Mouse (Mus musculus) layer of hippocampus, postnatal 14 days (tissue): ENCODE results near the gene Rag1. TPM values are rescaled to one million over a fixed set of nuclear protein-coding genes. Genes with fewer than 3 reads are reported as not detected.

Experiments
- DNase-seq, 2 experiments: peaks; one replicate each; pipeline ENCODE4 v3.0.0; 2021 to 2022; ENCODE audit warnings: low spot score in 2 of 2, mixed read lengths in 1 of 2
- total RNA-seq, 2 experiments: library from RNA; stranded (reverse); gene quantifications; 2 replicates each; pipeline ENCODE4 v1.2.3; 2021

Gene Rag1
- total RNA-seq, 2 experiments from 2014 or later: 0.21 to 0.25 TPM

- no peak for DNase-seq
Measured at GRCm38 (mm10) chr2:101639840-101640350, 9.4 kb downstream of the Rag1 start.

GRCm38 (mm10) chr2:101638979-101639839, 10.1 kb downstream of the Rag1 start:
- DNase-seq: no peak

GRCm38 (mm10) chr2:101628297-101629236, 20.7 kb downstream of the Rag1 start:
- DNase-seq: peak; percentile 84 to 97

GRCm38 (mm10) chr2:101627227-101627626, 22.1 kb downstream of the Rag1 start:
- DNase-seq: no peak

- no peak for DNase-seq
Measured at GRCm38 (mm10) chr2:101624526-101624925, 24.8 kb downstream of the Rag1 start, which contains the start of gene Rag2. Gene Rag2 (plus strand): TSS chr2:101624718.

GRCm38 (mm10) chr2:101624011-101624410, 25.3 kb downstream of the Rag1 start:
- no peak for DNase-seq

- DNase-seq: no peak
Measured at GRCm38 (mm10) chr2:101623042-101623441, 26.3 kb downstream of the Rag1 start.

- no peak for DNase-seq
Measured at GRCm38 (mm10) chr2:101621611-101622010, 27.7 kb downstream of the Rag1 start.

GRCm38 (mm10) chr2:101620899-101621298, 28.4 kb downstream of the Rag1 start:
- DNase-seq: no peak

GRCm38 (mm10) chr2:101618373-101618772, 30.9 kb downstream of the Rag1 start:
- DNase-seq: no peak

- DNase-seq: no peak
Measured at GRCm38 (mm10) chr2:101615464-101616305, 33.6 kb downstream of the Rag1 start.

- no peak for DNase-seq
Measured at GRCm38 (mm10) chr2:101610861-101611260, 38.4 kb downstream of the Rag1 start.

- no peak for DNase-seq
Measured at GRCm38 (mm10) chr2:101608232-101608894, 40.9 kb downstream of the Rag1 start.

GRCm38 (mm10) chr2:101603099-101603498, 46.2 kb downstream of the Rag1 start:
- DNase-seq: no peak

- peak; percentile 49 to 55 for DNase-seq
Measured at GRCm38 (mm10) chr2:101600703-101601102, 48.6 kb downstream of the Rag1 start.

- DNase-seq: peak in 1 of 2 experiments; percentile 34
Measured at GRCm38 (mm10) chr2:101598190-101599181, 50.8 kb downstream of the Rag1 start.

GRCm38 (mm10) chr2:101597186-101597585, 52.1 kb downstream of the Rag1 start:
- no peak for DNase-seq

- DNase-seq: no peak
Measured at GRCm38 (mm10) chr2:101594681-101595080, 54.6 kb downstream of the Rag1 start.

- DNase-seq: no peak
Measured at GRCm38 (mm10) chr2:101592886-101593285, 56.4 kb downstream of the Rag1 start.
